Mouse (Mus musculus) intestine, embryonic 16.5 days (tissue): Measurements from ENCODE around the gene Arl5c. TPM values are rescaled to one million over a fixed set of nuclear protein-coding genes. Genes with fewer than 3 reads are reported as not detected.

Source experiments
- ATAC-seq: fragments of 200-750 bp; cut with Nextera tagmentation; 2 replicates; pipeline ENCODE4 v1.8.0; 2017; ENCODE audit warnings: moderate TSS enrichment, moderate library complexity
- H3K27ac ChIP-seq: fragments of 300-500 bp; sonication (generic); 2 replicates; pipeline ENCODE4 v1.5.1; 2014; ENCODE audit warnings: mild to moderate bottlenecking, low read length
- H3K27me3 ChIP-seq: fragments of 300-500 bp; sonication (generic); replicated peaks from 2 replicates; pipeline ENCODE4 v1.6.1; 2014; ENCODE audit warnings: low read length, control low read depth, mixed read lengths; ENCODE audit not compliant: control insufficient read depth, insufficient read depth
- H3K36me3 ChIP-seq: fragments of 300-500 bp; sonication (generic); 2 replicates; pipeline ENCODE4 v1.6.1; 2014; ENCODE audit warnings: low read length, control low read depth; ENCODE audit not compliant: control insufficient read depth, insufficient read depth
- H3K4me1 ChIP-seq: fragments of 300-500 bp; sonication (generic); 2 replicates; pipeline ENCODE4 v1.6.1; 2014; ENCODE audit warnings: low read length, control low read depth, mixed read lengths; ENCODE audit not compliant: control insufficient read depth, insufficient read depth
- H3K4me2 ChIP-seq: fragments of 300-500 bp; sonication (generic); 2 replicates; pipeline ENCODE4 v1.6.1; 2014; ENCODE audit warnings: low read depth, low read length, control low read depth
- H3K4me3 ChIP-seq: fragments of 300-500 bp; sonication (generic); 2 replicates; pipeline ENCODE4 v1.5.1; 2014; ENCODE audit warnings: mild to moderate bottlenecking, low read length
- H3K9ac ChIP-seq: fragments of 300-500 bp; sonication (generic); 2 replicates; pipeline ENCODE4 v1.6.1; 2014; ENCODE audit warnings: low read depth, low read length
- H3K9me3 ChIP-seq: fragments of 300-500 bp; sonication (generic); 2 replicates; pipeline ENCODE4 v1.6.1; 2016; ENCODE audit warnings: low read length, control low read depth; ENCODE audit not compliant: control insufficient read depth
- WGBS: fragments of 180-500 bp; shearing (Covaris S2); extraction: QIAGEN DNeasy Blood & Tissue Kit; methylation state at CpG from one replicate; pipeline ENCODE4 v1.1.7; 2014; 5-methylcytosine and 5-hydroxymethylcytosine counted together
- polyA plus RNA-seq: library from polyadenylated mRNA; unstranded; fragments of >200 nt; fragmentation: Nextera tagmentation; extraction: Ambion mirVana; gene quantifications from 2 replicates; pipeline ENCODE4 v1.2.1, GENCODE M21; 2015

Gene Arl5c
- polyA plus RNA-seq, 1 experiment from 2014 or later: 9.9 TPM

GRCm38 (mm10) chr11:97987551-97988526 is 8.1 kb downstream of the Arl5c start:
- under 1% methylated on average over 42 of the region's 42 CpGs for WGBS
- H3K9ac ChIP-seq: peak overlapping the region; percentile 84
- H3K4me2 ChIP-seq: peak overlapping the region; percentile 95
- peak overlapping the region; percentile 91 for H3K27ac ChIP-seq
- H3K36me3 ChIP-seq: no peaks in the 10 kb centered on the region
- peaks cover 18% of the 10 kb centered on the region for H3K27me3 ChIP-seq
- peaks cover 15% of the 10 kb centered on the region for H3K4me1 ChIP-seq
- peak overlapping the region; percentile 92 for H3K4me3 ChIP-seq
- no peaks in the 10 kb centered on the region for H3K9me3 ChIP-seq
- ATAC-seq: peak; percentile 89

DNA sequence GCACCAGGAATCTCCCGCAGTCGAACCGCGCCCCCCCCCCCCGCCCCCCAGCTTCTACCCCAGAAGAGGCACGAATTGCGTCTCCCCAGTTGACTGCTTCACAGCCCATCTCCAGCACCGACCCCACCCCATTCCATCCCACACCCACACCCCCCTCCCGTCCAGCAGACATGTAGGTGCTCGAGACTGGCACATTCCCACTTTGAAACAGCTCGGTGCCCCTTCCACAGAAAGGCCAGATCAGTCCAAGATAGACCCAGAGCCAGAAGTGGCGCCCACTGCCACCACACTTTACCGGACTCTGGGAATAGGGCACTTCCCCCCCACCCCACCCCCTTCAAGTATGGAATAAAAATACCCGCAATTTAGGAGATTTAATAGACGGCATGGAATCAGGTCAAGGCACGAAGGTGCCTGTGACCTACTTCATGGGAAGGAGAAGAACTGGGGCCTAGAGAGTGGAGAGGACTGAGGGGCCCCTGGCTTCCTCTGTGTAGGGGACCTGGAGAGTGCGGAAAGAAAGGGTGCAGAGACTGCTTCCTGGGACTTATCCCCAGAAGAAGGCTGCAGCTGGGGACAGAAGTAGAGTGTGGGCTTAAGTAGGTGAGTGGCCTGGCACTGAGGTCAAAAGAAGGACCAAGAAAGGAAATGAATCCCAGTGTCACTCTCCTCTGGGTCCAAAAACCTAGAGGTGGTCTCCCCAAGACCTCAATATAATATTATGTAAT is 9.1 kb downstream of the Arl5c start:
- no peak for ATAC-seq
- WGBS: 31% methylated on average over 12 of the region's 17 CpGs
- Histone ChIP-seq H3K4me2 (peak overlapping the region; percentile 95), H3K9ac (peak overlapping the region; percentile 68), H3K27ac (no peak overlapping the region), H3K27me3 (peaks cover 18% of the 10 kb centered on the region), H3K9me3 (no peaks in the 10 kb centered on the region), H3K4me3 (peak overlapping the region; percentile 92), H3K36me3 (no peaks in the 10 kb centered on the region), H3K4me1 (peaks cover 15% of the 10 kb centered on the region)

DNA sequence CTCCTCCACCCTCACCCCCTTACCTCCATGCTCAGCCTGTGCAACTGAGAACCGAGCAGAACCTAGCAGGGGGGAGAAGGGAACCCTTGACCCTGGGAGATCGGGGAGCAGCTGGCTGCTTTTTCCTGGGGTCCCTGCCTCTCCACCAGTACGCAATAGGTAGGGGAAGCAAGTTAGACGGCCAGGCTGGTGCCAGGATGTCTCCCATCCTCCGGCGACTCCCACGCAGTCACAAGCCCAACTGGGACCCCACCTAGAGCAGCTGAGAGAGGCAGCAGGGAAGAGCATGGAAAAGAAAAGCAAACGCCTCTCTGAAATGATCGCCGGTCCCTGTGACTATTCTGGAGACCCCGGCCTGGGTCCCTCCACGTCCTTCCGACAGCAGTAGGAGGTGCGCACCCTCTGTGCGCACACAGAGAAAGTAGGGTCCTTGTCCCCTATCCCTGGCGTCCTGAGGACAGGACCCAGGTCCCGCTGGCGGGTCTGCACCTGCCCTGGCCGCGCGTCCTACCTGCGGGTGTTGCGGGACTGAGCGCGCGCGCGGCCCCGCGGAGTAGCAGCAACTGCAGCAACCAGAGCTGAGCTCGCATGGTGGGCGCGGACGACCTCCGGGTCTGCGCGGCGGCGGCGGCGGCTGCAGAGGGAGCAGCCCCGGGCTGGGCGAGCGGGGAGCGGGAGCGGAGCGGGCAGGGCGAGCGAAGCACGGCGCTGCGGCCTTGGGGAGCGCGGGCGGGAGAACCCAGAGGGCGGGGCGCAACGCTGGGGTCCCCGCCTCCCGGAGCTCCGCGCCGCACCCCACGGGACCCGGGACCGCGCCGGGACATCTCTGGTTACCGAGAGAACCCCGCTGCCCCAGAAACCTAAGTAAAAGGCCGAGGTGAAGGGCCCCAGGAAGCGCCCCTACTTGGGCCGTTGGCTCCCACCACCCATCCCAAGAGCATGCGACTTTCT is 10.0 kb downstream of the Arl5c start, which contains the start of gene Plxdc1:
Gene Plxdc1, minus strand, starts transcription at position 718 of the 951 bp plus-strand sequence.
- Histone ChIP-seq H3K27me3 (peaks cover 18% of the 10 kb centered on the region), H3K4me2 (peak within 1 kb of the TSS; percentile 95), H3K4me1 (peaks cover 15% of the 10 kb centered on the region), H3K9me3 (no peaks in the 10 kb centered on the region), H3K9ac (peak within 1 kb of the TSS; percentile 68), H3K36me3 (no peaks in the 10 kb centered on the region), H3K27ac (no peak within 1 kb of the TSS), H3K4me3 (peak within 1 kb of the TSS; percentile 92)
- no peak for ATAC-seq
- 2% methylated on average over 69 of the region's 74 CpGs for WGBS

GRCm38 (mm10) chr11:97983983-97984382 is 12.0 kb downstream of the Arl5c start:
- Histone ChIP-seq H3K4me2 (no peak overlapping the region), H3K27me3 (peaks cover 18% of the 10 kb centered on the region), H3K4me3 (no peak overlapping the region), H3K36me3 (no peaks in the 10 kb centered on the region), H3K9me3 (no peaks in the 10 kb centered on the region), H3K9ac (no peak overlapping the region), H3K4me1 (peaks cover 7% of the 10 kb centered on the region), H3K27ac (no peak overlapping the region)
- ATAC-seq: no peak
- 72% methylated on average over 1 of the region's 1 CpGs for WGBS

GRCm38 (mm10) chr11:97983506-97983905 is 12.5 kb downstream of the Arl5c start:
- H3K36me3 ChIP-seq: no peaks in the 10 kb centered on the region
- 79% methylated on average over 3 of the region's 3 CpGs for WGBS

GRCm38 (mm10) chr11:97982721-97983120 is 13.3 kb downstream of the Arl5c start:
- no peaks in the 10 kb centered on the region for H3K9me3 ChIP-seq
- H3K4me1 ChIP-seq: peaks cover 7% of the 10 kb centered on the region
- no peaks in the 10 kb centered on the region for H3K36me3 ChIP-seq
- no peak for ATAC-seq
- WGBS: 82% methylated on average over 9 of the region's 9 CpGs
- no peak overlapping the region for H3K9ac ChIP-seq
- H3K4me2 ChIP-seq: no peak overlapping the region
- peaks cover 18% of the 10 kb centered on the region for H3K27me3 ChIP-seq
- no peak overlapping the region for H3K27ac ChIP-seq
- no peak overlapping the region for H3K4me3 ChIP-seq

More at GRCm38 (mm10) chr11:97983506-97983905, 12.5 kb downstream of the Arl5c start:
- Histone ChIP-seq H3K4me2 (no peak overlapping the region), H3K4me3 (no peak overlapping the region), H3K4me1 (peaks cover 7% of the 10 kb centered on the region), H3K27me3 (peaks cover 18% of the 10 kb centered on the region), H3K27ac (no peak overlapping the region), H3K9me3 (no peaks in the 10 kb centered on the region), H3K9ac (no peak overlapping the region)
- no peak for ATAC-seq

- H3K36me3 ChIP-seq: no peaks in the 10 kb centered on the region
- no peaks in the 10 kb centered on the region for H3K9me3 ChIP-seq
- no peak overlapping the region for H3K27ac ChIP-seq
- H3K27me3 ChIP-seq: peaks cover 10% of the 10 kb centered on the region
- no peaks in the 10 kb centered on the region for H3K4me1 ChIP-seq
- no peak overlapping the region for H3K4me3 ChIP-seq
- no peak for ATAC-seq
- H3K4me2 ChIP-seq: no peak overlapping the region
- no peak overlapping the region for H3K9ac ChIP-seq
- 66% methylated on average over 9 of the region's 9 CpGs for WGBS
These were observed 15.4 kb downstream of the Arl5c start for GRCm38 (mm10) chr11:97980531-97980966.

DNA sequence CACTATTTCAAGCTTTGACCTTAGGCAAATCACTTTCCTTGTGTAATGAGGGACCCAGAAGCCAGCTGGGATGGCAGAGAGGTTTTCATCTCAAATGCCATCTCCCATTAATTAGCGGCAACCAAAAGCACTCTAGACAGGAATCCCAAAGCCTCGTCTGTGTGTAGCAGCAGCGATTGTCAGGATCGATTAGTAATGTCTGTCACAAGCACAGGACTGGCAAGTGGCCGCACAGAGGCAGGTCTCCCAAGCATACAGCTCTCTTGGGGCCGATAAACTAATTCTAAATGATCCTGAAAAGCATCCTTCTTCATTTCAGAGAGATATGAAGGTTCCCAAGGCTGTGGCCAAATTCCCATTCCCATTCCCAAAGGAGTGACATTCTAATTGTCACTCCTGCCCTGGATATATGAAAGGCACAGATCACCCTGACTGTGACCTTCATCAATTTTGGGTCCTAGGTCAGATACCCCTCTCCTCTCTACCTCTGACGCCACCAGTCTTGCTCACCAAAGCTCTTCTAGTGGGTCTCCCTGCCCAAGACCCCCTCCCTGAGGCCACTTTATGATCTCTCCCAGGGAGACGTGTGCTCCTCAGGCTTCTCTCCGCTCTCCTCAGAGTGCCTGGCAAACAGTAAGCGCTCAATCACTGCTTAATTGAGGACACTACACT is 16.0 kb downstream of the Arl5c start:
- WGBS: 66% methylated on average over 10 of the region's 10 CpGs
- Histone ChIP-seq H3K4me1 (no peaks in the 10 kb centered on the region), H3K4me3 (no peak overlapping the region), H3K9me3 (no peaks in the 10 kb centered on the region), H3K36me3 (no peaks in the 10 kb centered on the region), H3K4me2 (no peak overlapping the region), H3K9ac (no peak overlapping the region), H3K27ac (no peak overlapping the region), H3K27me3 (0 out of 2 replicates have a peak, but pooled peaks cover 4% of the 10 kb centered on the region)
- ATAC-seq: no peak
